Mouse (Mus musculus): Measurements from ENCODE around the gene Pou2f2. TPM values are rescaled to one million over a fixed set of nuclear protein-coding genes. Genes with fewer than 3 reads are reported as not detected.

The Pou2f2 gene
- polyA plus RNA-seq, 1 experiment from 2014 or later: 4.2 TPM

- H3K36me3 ChIP-seq (replicated peaks; ENCODE audit: control insufficient read depth, insufficient read depth, low read depth, low read length): no peaks in the 10 kb centered on the region
- H3K9ac ChIP-seq (replicated peaks; ENCODE audit: low read length): peak overlapping the region; percentile 34
- no peak for ATAC-seq (replicated peaks; ENCODE audit: insufficient number of reproducible peaks, low FRiP score, low TSS enrichment, low read depth)
- H3K4me3 ChIP-seq (ENCODE audit: low read depth, low read length): no peak overlapping the region
- peaks cover 20% of the 10 kb centered on the region for H3K4me1 ChIP-seq (ENCODE audit: control insufficient read depth, insufficient read depth, low read length)
- no peak overlapping the region; the same call in 1 of the 2 replicates for H3K27ac ChIP-seq (replicated peaks; ENCODE audit: low read depth, low read length)
- WGBS: 29% methylated on average over 10 of the region's 10 CpGs
- no peak overlapping the region; the same call in 1 of the 2 replicates for H3K4me2 ChIP-seq (ENCODE audit: low read depth, low read length)
- no peaks in the 10 kb centered on the region for H3K9me3 ChIP-seq (replicated peaks; ENCODE audit: control insufficient read depth, low read length)
- peaks cover 3% of the 10 kb centered on the region; the same call in 1 of the 2 replicates for H3K27me3 ChIP-seq (ENCODE audit: control insufficient read depth, insufficient read depth, low read length)
- DNase-seq (ENCODE audit: low spot score): no peak
Measured at GRCm38 (mm10) chr7:25151916-25152556, 27.5 kb downstream of the Pou2f2 start.

GRCm38 (mm10) chr7:25151009-25151408 is 28.5 kb downstream of the Pou2f2 start:
- H3K27me3 ChIP-seq (ENCODE audit: control insufficient read depth, insufficient read depth, low read length): peaks cover 3% of the 10 kb centered on the region; the same call in 1 of the 2 replicates
- DNase-seq (ENCODE audit: low spot score) (peak; percentile 12), ATAC-seq (replicated peaks; ENCODE audit: insufficient number of reproducible peaks, low FRiP score, low TSS enrichment, low read depth) (peak; percentile 71)
- H3K4me3 ChIP-seq (ENCODE audit: low read depth, low read length): no peak overlapping the region
- H3K4me2 ChIP-seq (ENCODE audit: low read depth, low read length): peak overlapping the region; percentile 24; the same call in 1 of the 2 replicates
- no peaks in the 10 kb centered on the region for H3K9me3 ChIP-seq (replicated peaks; ENCODE audit: control insufficient read depth, low read length)
- H3K36me3 ChIP-seq (replicated peaks; ENCODE audit: control insufficient read depth, insufficient read depth, low read depth, low read length): no peaks in the 10 kb centered on the region
- 0 out of 2 replicates have a peak overlapping the region, but pooled peaks have one; percentile 16 for H3K27ac ChIP-seq (replicated peaks; ENCODE audit: low read depth, low read length)
- 4% methylated on average over 7 of the region's 7 CpGs for WGBS
- peak overlapping the region; percentile 5; the same call in 1 of the 2 replicates for H3K9ac ChIP-seq (replicated peaks; ENCODE audit: low read length)
- H3K4me1 ChIP-seq (ENCODE audit: control insufficient read depth, insufficient read depth, low read length): peaks cover 20% of the 10 kb centered on the region

- Histone ChIP-seq H3K27ac (replicated peaks; ENCODE audit: low read depth, low read length) (0 out of 2 replicates have a peak overlapping the region, but pooled peaks have one; percentile 35), H3K36me3 (replicated peaks; ENCODE audit: control insufficient read depth, insufficient read depth, low read depth, low read length) (no peaks in the 10 kb centered on the region), H3K9me3 (replicated peaks; ENCODE audit: control insufficient read depth, low read length) (no peaks in the 10 kb centered on the region), H3K9ac (replicated peaks; ENCODE audit: low read length) (no peak overlapping the region; the same call in 1 of the 2 replicates), H3K4me1 (ENCODE audit: control insufficient read depth, insufficient read depth, low read length) (peaks cover 20% of the 10 kb centered on the region), H3K4me2 (ENCODE audit: low read depth, low read length) (peak overlapping the region; percentile 25), H3K4me3 (ENCODE audit: low read depth, low read length) (no peak overlapping the region), H3K27me3 (ENCODE audit: control insufficient read depth, insufficient read depth, low read length) (peaks cover 3% of the 10 kb centered on the region; the same call in 1 of the 2 replicates)
- peak; percentile 18 for DNase-seq (ENCODE audit: low spot score)
- 0 out of 2 replicates have a peak, but pooled peaks have one; percentile 12 for ATAC-seq (replicated peaks; ENCODE audit: insufficient number of reproducible peaks, low FRiP score, low TSS enrichment, low read depth)
- WGBS: 2% methylated on average over 12 of the region's 18 CpGs
Measured at GRCm38 (mm10) chr7:25150151-25150663, 29.3 kb downstream of the Pou2f2 start.

- Histone ChIP-seq H3K27ac (replicated peaks; ENCODE audit: low read depth, low read length) (no peak overlapping the region), H3K36me3 (replicated peaks; ENCODE audit: control insufficient read depth, insufficient read depth, low read depth, low read length) (no peaks in the 10 kb centered on the region), H3K4me1 (ENCODE audit: control insufficient read depth, insufficient read depth, low read length) (peaks cover 2% of the 10 kb centered on the region), H3K9me3 (replicated peaks; ENCODE audit: control insufficient read depth, low read length) (no peaks in the 10 kb centered on the region), H3K27me3 (ENCODE audit: control insufficient read depth, insufficient read depth, low read length) (peaks cover 3% of the 10 kb centered on the region; the same call in 1 of the 2 replicates), H3K9ac (replicated peaks; ENCODE audit: low read length) (no peak overlapping the region), H3K4me3 (ENCODE audit: low read depth, low read length) (no peak overlapping the region), H3K4me2 (ENCODE audit: low read depth, low read length) (no peak overlapping the region)
- 6% methylated on average over 10 of the region's 10 CpGs for WGBS
- ATAC-seq (replicated peaks; ENCODE audit: insufficient number of reproducible peaks, low FRiP score, low TSS enrichment, low read depth): no peak
- peak; percentile 79 for DNase-seq (ENCODE audit: low spot score)
Measured at GRCm38 (mm10) chr7:25145896-25146295, 33.6 kb downstream of the Pou2f2 start.

GRCm38 (mm10) chr7:25141761-25142160 is 37.8 kb downstream of the Pou2f2 start:
- Histone ChIP-seq H3K4me3 (ENCODE audit: low read depth, low read length) (no peak overlapping the region), H3K4me1 (ENCODE audit: control insufficient read depth, insufficient read depth, low read length) (no peaks in the 10 kb centered on the region), H3K36me3 (replicated peaks; ENCODE audit: control insufficient read depth, insufficient read depth, low read depth, low read length) (no peaks in the 10 kb centered on the region), H3K4me2 (ENCODE audit: low read depth, low read length) (no peak overlapping the region), H3K9me3 (replicated peaks; ENCODE audit: control insufficient read depth, low read length) (no peaks in the 10 kb centered on the region), H3K9ac (replicated peaks; ENCODE audit: low read length) (no peak overlapping the region), H3K27me3 (ENCODE audit: control insufficient read depth, insufficient read depth, low read length) (0 out of 2 replicates have a peak, but pooled peaks cover 2% of the 10 kb centered on the region), H3K27ac (replicated peaks; ENCODE audit: low read depth, low read length) (no peak overlapping the region)
- 2% methylated on average over 5 of the region's 5 CpGs for WGBS
- peak; percentile 86 for DNase-seq (ENCODE audit: low spot score)
- ATAC-seq (replicated peaks; ENCODE audit: insufficient number of reproducible peaks, low FRiP score, low TSS enrichment, low read depth): 0 out of 2 replicates have a peak, but pooled peaks have one; percentile 44

GRCm38 (mm10) chr7:25137553-25137952 is 42.0 kb downstream of the Pou2f2 start:
- WGBS: 62% methylated on average over 3 of the region's 3 CpGs
- Histone ChIP-seq H3K4me1 (ENCODE audit: control insufficient read depth, insufficient read depth, low read length) (no peaks in the 10 kb centered on the region), H3K4me2 (ENCODE audit: low read depth, low read length) (no peak overlapping the region), H3K27ac (replicated peaks; ENCODE audit: low read depth, low read length) (no peak overlapping the region), H3K27me3 (ENCODE audit: control insufficient read depth, insufficient read depth, low read length) (peaks cover 18% of the 10 kb centered on the region), H3K4me3 (ENCODE audit: low read depth, low read length) (no peak overlapping the region), H3K9me3 (replicated peaks; ENCODE audit: control insufficient read depth, low read length) (no peaks in the 10 kb centered on the region), H3K9ac (replicated peaks; ENCODE audit: low read length) (no peak overlapping the region), H3K36me3 (replicated peaks; ENCODE audit: control insufficient read depth, insufficient read depth, low read depth, low read length) (no peaks in the 10 kb centered on the region)
- ATAC-seq (replicated peaks; ENCODE audit: insufficient number of reproducible peaks, low FRiP score, low TSS enrichment, low read depth) (no peak), DNase-seq (ENCODE audit: low spot score) (no peak)

- ATAC-seq (replicated peaks; ENCODE audit: insufficient number of reproducible peaks, low FRiP score, low TSS enrichment, low read depth) (peak; percentile 36; the same call in 1 of the 2 replicates), DNase-seq (ENCODE audit: low spot score) (peak; percentile 92)
- no peaks in the 10 kb centered on the region for H3K36me3 ChIP-seq (replicated peaks; ENCODE audit: control insufficient read depth, insufficient read depth, low read depth, low read length)
- no peak overlapping the region for H3K9ac ChIP-seq (replicated peaks; ENCODE audit: low read length)
- 7% methylated on average over 33 of the region's 38 CpGs for WGBS
- H3K4me2 ChIP-seq (ENCODE audit: low read depth, low read length): peak overlapping the region; percentile 10; the same call in 1 of the 2 replicates
- H3K4me1 ChIP-seq (ENCODE audit: control insufficient read depth, insufficient read depth, low read length): no peaks in the 10 kb centered on the region
- no peak overlapping the region for H3K27ac ChIP-seq (replicated peaks; ENCODE audit: low read depth, low read length)
- no peaks in the 10 kb centered on the region for H3K9me3 ChIP-seq (replicated peaks; ENCODE audit: control insufficient read depth, low read length)
- peaks cover 25% of the 10 kb centered on the region for H3K27me3 ChIP-seq (ENCODE audit: control insufficient read depth, insufficient read depth, low read length)
- H3K4me3 ChIP-seq (ENCODE audit: low read depth, low read length): no peak overlapping the region
Measured at GRCm38 (mm10) chr7:25133092-25134049, 46.2 kb downstream of the Pou2f2 start.
